Mouse (Mus musculus) ES-Bruce4 (cell line): ENCODE measurements at regions not wholly inside any gene's neighbourhood (a gene's known extent, or its start where the extent isn't known, plus 50 kb on each side); places are given as distances from the start of the nearest gene placed in this dataset.

Experiments used
- EP300 ChIP-seq: IDR thresholded peaks from 2 replicates; pipeline ENCODE4 v1.6.1; 2011; ENCODE audit warnings: low read depth, low read length; ENCODE audit not compliant: insufficient read depth
- POLR2A ChIP-seq: IDR thresholded peaks from one replicate; pipeline ENCODE4 v1.8.1; 2011; ENCODE audit warnings: low read length; ENCODE audit not compliant: insufficient read depth

DNA sequence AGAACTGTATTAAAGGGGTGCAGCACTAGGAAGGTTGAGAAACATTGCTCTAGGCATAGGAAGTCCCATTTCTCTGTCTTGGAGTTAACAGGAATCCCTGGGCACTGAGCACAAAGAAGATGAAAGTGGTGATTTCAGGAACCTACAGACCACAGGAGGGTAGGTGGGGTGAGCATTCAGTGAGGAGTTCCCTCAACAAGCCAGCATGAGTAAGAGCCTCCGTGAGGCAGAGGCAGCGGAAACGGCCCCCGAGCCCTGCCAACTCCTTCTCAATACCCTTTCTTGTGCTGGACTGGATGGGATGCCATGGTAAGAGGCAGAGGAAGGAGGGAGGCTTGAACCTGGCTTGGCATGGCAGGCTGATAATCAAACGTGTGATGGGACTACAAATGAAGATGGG, 347.2 kb downstream of the Sox9 start:
- TF ChIP-seq POLR2A: no peak
- TF ChIP-seq EP300: no peak
